Mouse (Mus musculus) frontal cortex, postnatal 36 days (tissue): ENCODE results near the gene Atp13a4.

Experiments used
- DNase-seq, 2 experiments: peaks; one replicate each; pipeline ENCODE4 v3.0.0; 2022; ENCODE audit warnings: low spot score in 2 of 2

Atp13a4 gene

GRCm38 (mm10) chr16:29544829-29545228, at the start of gene Atp13a4:
Gene Atp13a4, minus strand, starts transcription at chr16:29544864.
- DNase-seq = no peak

GRCm38 (mm10) chr16:29592171-29592570, 47.5 kb upstream of the Atp13a4 start:
- no peak for DNase-seq

GRCm38 (mm10) chr16:29579787-29580176, 35.1 kb upstream of the Atp13a4 start:
- no peak for DNase-seq

GRCm38 (mm10) chr16:29579167-29579786, 34.6 kb upstream of the Atp13a4 start, which contains the start of gene Opa1:
Gene Opa1, plus strand, starts transcription at chr16:29579334.
- peak; percentile 99 for DNase-seq

- peak in 1 of 2 experiments; percentile 33 for DNase-seq
These were observed 31.0 kb upstream of the Atp13a4 start for GRCm38 (mm10) chr16:29575620-29576019.

- no peak for DNase-seq
These were observed 29.3 kb upstream of the Atp13a4 start for GRCm38 (mm10) chr16:29574013-29574412.

GRCm38 (mm10) chr16:29560869-29561268, 16.2 kb upstream of the Atp13a4 start:
- peak; percentile 38 to 77 for DNase-seq

GRCm38 (mm10) chr16:29560454-29560853, 15.8 kb upstream of the Atp13a4 start:
- DNase-seq = peak; percentile 13 to 28

GRCm38 (mm10) chr16:29559667-29560066, 15.0 kb upstream of the Atp13a4 start:
- DNase-seq = no peak

GRCm38 (mm10) chr16:29541261-29541683, 3.4 kb downstream of the Atp13a4 start:
- DNase-seq = peak; percentile 14 to 18

GRCm38 (mm10) chr16:29539906-29540305, 4.8 kb downstream of the Atp13a4 start:
- no peak for DNase-seq

GRCm38 (mm10) chr16:29536411-29537204, 8.1 kb downstream of the Atp13a4 start:
- peak; percentile 30 to 48 for DNase-seq

GRCm38 (mm10) chr16:29535866-29536265, 8.8 kb downstream of the Atp13a4 start:
- DNase-seq = no peak

GRCm38 (mm10) chr16:29533641-29534040, 11.0 kb downstream of the Atp13a4 start:
- no peak for DNase-seq

GRCm38 (mm10) chr16:29527085-29527484, 17.6 kb downstream of the Atp13a4 start:
- no peak for DNase-seq

- no peak for DNase-seq
These were observed 18.1 kb downstream of the Atp13a4 start for GRCm38 (mm10) chr16:29526585-29526984.

- peak; percentile 25 to 36 for DNase-seq
These were observed 32.2 kb downstream of the Atp13a4 start for GRCm38 (mm10) chr16:29512495-29512894.

- DNase-seq = no peak
These were observed 33.9 kb downstream of the Atp13a4 start for GRCm38 (mm10) chr16:29510743-29511142.

- no peak for DNase-seq
These were observed 34.8 kb downstream of the Atp13a4 start for GRCm38 (mm10) chr16:29509881-29510280.

- DNase-seq = peak in 1 of 2 experiments; percentile 4
These were observed 40.0 kb downstream of the Atp13a4 start for GRCm38 (mm10) chr16:29504671-29505070.

- DNase-seq = peak; percentile 8 to 30
These were observed 40.5 kb downstream of the Atp13a4 start for GRCm38 (mm10) chr16:29504198-29504597.

- DNase-seq = no peak
These were observed 53.6 kb downstream of the Atp13a4 start for GRCm38 (mm10) chr16:29491031-29491430.

GRCm38 (mm10) chr16:29481439-29481838, 63.2 kb downstream of the Atp13a4 start:
- no peak for DNase-seq
